Comparison of ENCODE assay signal across 8 mouse cellular contexts in the genomic region with DNA sequence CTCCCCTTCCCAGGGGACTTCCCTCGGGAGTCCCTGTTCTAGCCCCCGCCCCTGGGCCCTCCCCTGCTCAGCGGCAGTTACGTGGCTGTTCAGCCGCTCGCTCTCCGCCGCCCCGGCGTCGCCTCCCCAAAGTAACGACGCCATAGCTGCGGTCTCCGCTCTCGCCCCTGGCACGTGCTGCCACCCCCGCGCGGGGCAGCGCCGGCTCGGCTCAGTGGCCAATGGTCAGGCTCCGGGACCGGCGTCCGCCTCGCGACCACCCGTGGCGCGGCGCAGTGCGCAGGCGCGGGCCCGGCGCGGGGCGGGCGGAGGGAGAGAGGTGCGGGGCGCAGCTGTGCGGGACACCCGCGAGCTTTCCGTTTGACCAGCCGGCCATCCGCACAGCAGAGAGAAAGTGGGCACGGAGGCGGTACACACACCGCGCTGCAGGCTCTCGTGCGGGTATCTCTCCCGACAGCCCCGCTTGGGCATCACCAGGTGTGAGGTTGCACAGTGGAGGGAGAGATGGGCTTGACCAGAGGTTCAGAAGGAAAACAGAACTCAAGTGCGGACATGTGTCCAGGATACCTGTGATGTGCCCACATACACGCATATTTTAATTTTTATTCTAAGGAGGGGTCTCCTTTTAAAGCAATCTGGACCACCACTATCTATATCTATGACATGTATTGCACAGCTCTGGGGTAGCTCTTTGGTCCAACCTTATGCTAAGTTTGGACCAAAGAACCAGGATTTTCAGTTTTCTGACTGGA. TPM values are rescaled to one million over a fixed set of nuclear protein-coding genes. Genes with fewer than 3 reads are reported as not detected.
DNase-seq lines count a peak whose midpoint lies in the region; ATAC-seq and TF ChIP-seq lines count a peak whose summit lies in the region.

Gene Ddx25 (minus strand): TSS at position 272 of the 752 bp plus-strand sequence.
Gene Pus3 (plus strand): TSS at position 339 of the 752 bp plus-strand sequence.

- peak within 1 kb of the TSS; percentile 83 for H3K4me3 ChIP-seq in heart, embryonic 10.5 days
- H3K4me3 ChIP-seq in hindbrain, embryonic 13.5 days, result peak within 1 kb of the TSS; percentile 64
- H3K4me3 ChIP-seq in myocyte, result peak within 1 kb of the TSS; percentile 42

- no peak within 1 kb of the TSS for H3ac ChIP-seq in myocyte (ENCODE audit: control insufficient read depth, insufficient read length)

- WGBS in heart, embryonic 10.5 days, result under 1% methylated on average over 56 of the region's 59 CpGs
- 2% methylated on average over 57 of the region's 59 CpGs for WGBS in hindbrain, embryonic 13.5 days

- H3K9ac ChIP-seq in hindbrain, embryonic 13.5 days, result peak within 1 kb of the TSS; percentile 80

- peaks cover 40% of the 10 kb centered on the region for H3K79me2 ChIP-seq in myocyte (ENCODE audit: control insufficient read depth, insufficient read depth)

- ATAC-seq in hindbrain, embryonic 13.5 days (ENCODE audit: low FRiP score), result peak; percentile 86

- peak within 1 kb of the TSS; percentile 88 for H3K27ac ChIP-seq in heart, embryonic 10.5 days
- peak within 1 kb of the TSS; percentile 85 for H3K27ac ChIP-seq in hindbrain, embryonic 13.5 days

- TF ChIP-seq POLR2A in myocyte (IDR thresholded peaks at IDR 0.05; ENCODE audit: insufficient read length, low read depth), result no peak

- peaks cover 15% of the 10 kb centered on the region for H3K36me3 ChIP-seq in heart, embryonic 10.5 days
- peaks cover 32% of the 10 kb centered on the region for H3K36me3 ChIP-seq in hindbrain, embryonic 13.5 days
- peaks cover 20% of the 10 kb centered on the region for H3K36me3 ChIP-seq in myocyte (ENCODE audit: control insufficient read depth, insufficient read depth)

- peak within 1 kb of the TSS; percentile 89 for H3K4me2 ChIP-seq in hindbrain, embryonic 13.5 days
- H3K4me2 ChIP-seq in myocyte (ENCODE audit: low read depth), result peak within 1 kb of the TSS; percentile 97

- intact Hi-C loops in heart, postnatal 25 days (cut with DNase I), result no loop called here
- intact Hi-C loops in left cerebral cortex, postnatal 14 days (cut with DNase I), result no loop called here

- peak; percentile 80 for DNase-seq in heart, embryonic 10.5 days (ENCODE audit: low spot score)
- no peak for DNase-seq in heart, postnatal 25 days (ENCODE audit: low spot score)
- DNase-seq in adrenal gland, adult 18-20 months (ENCODE audit: low spot score in 2 of 2), result peak; percentile 20 to 38
- DNase-seq in embryo, embryonic 11.5 days (ENCODE audit: low read depth, low spot score), result peak; percentile 45
- peak; percentile 73 to 75 for DNase-seq in left cerebral cortex, postnatal 14 days (ENCODE audit: low spot score in 2 of 2)
- peak; percentile 23 to 38 for DNase-seq in thymus, postnatal 10 days (ENCODE audit: low spot score in 2 of 2)

- H3K27me3 ChIP-seq in heart, embryonic 10.5 days (ENCODE audit: insufficient read depth, poor library complexity, severe bottlenecking), result peaks cover 12% of the 10 kb centered on the region; the same call in 1 of the 2 replicates
- peaks cover 8% of the 10 kb centered on the region for H3K27me3 ChIP-seq in hindbrain, embryonic 13.5 days
- peaks cover 31% of the 10 kb centered on the region for H3K27me3 ChIP-seq in myocyte (ENCODE audit: control insufficient read depth, insufficient read depth, insufficient read length)

- H3K9me3 ChIP-seq in heart, embryonic 10.5 days, result no peaks in the 10 kb centered on the region
- H3K9me3 ChIP-seq in hindbrain, embryonic 13.5 days, result no peaks in the 10 kb centered on the region

- H3K4me1 ChIP-seq in heart, embryonic 10.5 days, result peaks cover 11% of the 10 kb centered on the region
- H3K4me1 ChIP-seq in hindbrain, embryonic 13.5 days (replicated peaks), result peaks cover 29% of the 10 kb centered on the region

TF ChIP-seq in myocyte, 11 proteins besides CTCF, POLR2A, EP300 and RAD21:
- TF ChIP-seq TCF12 (IDR thresholded peaks at IDR 0.05; ENCODE audit: insufficient read depth, poor library complexity, severe bottlenecking) (no peak), REST (IDR thresholded peaks at IDR 0.05; ENCODE audit: insufficient read depth, insufficient read length) (no peak), TCF3 (IDR thresholded peaks at IDR 0.05; ENCODE audit: insufficient read length, low read depth) (no peak), MAX (IDR thresholded peaks at IDR 0.05; ENCODE audit: low read depth) (no peak), MYOG (IDR thresholded peaks at IDR 0.05; ENCODE audit: control insufficient read depth in 1 of 3, insufficient read depth in 1 of 3, insufficient read length in 2 of 3, low read depth in 2 of 3) (no peak), SRF (IDR thresholded peaks at IDR 0.05; ENCODE audit: control insufficient read depth, insufficient read length, low read depth) (no peak), E2F4 (IDR thresholded peaks at IDR 0.05; ENCODE audit: insufficient read depth) (no peak), POLR2AphosphoS2 (IDR thresholded peaks at IDR 0.05; ENCODE audit: insufficient read length, low read depth) (no peak), CEBPB (IDR thresholded peaks at IDR 0.05; ENCODE audit: insufficient read depth, poor library complexity, severe bottlenecking) (no peak), MYOD1 (IDR thresholded peaks at IDR 0.05; ENCODE audit: control insufficient read depth in 1 of 3, insufficient read length in 2 of 3, low read depth in 2 of 3) (no peak), USF1 (IDR thresholded peaks at IDR 0.05; ENCODE audit: low read depth) (no peak)

RNA-seq across cellular contexts. Expression of gene Ddx25, which starts in this region (rescaled TPM):
- polyA plus RNA-seq in heart, embryonic 10.5 days (2016; fragmentation: Nextera tagmentation; extraction: Ambion mirVana), result 2.8 and 3.6 TPM in 2 replicates
- total RNA-seq in heart, postnatal 25 days (2021), result not detected
- 1 to 10 TPM; 1.0 to 1.1 TPM for total RNA-seq in adrenal gland, adult 18-20 months (2021)
- 23.5 and 24.1 TPM in 2 replicates for polyA plus RNA-seq in hindbrain, embryonic 13.5 days (2015; fragmentation: Nextera tagmentation; extraction: Ambion mirVana)
- total RNA-seq in left cerebral cortex, postnatal 14 days (2021), result 10 to 100 TPM; 13.6 to 14.3 TPM
- not detected for polyA plus RNA-seq in myocyte (2012; fragmentation: generic; extraction: Trizol)

RNA-seq across cellular contexts. Expression of gene Pus3, which starts in this region (rescaled TPM):
- 15.5 and 17.3 TPM in 2 replicates for polyA plus RNA-seq in heart, embryonic 10.5 days (2016; fragmentation: Nextera tagmentation; extraction: Ambion mirVana)
- total RNA-seq in heart, postnatal 25 days (2021), result 1 to 10 TPM; 6.6 to 7.5 TPM
- total RNA-seq in adrenal gland, adult 18-20 months (2021), result 10 to 100 TPM in 1 of 2 experiments, 1 to 10 TPM in 1; 9.5 to 13.0 TPM
- polyA plus RNA-seq in hindbrain, embryonic 13.5 days (2015; fragmentation: Nextera tagmentation; extraction: Ambion mirVana), result 15.1 and 18.1 TPM in 2 replicates
- 10 to 100 TPM; 10.6 to 11.1 TPM for total RNA-seq in left cerebral cortex, postnatal 14 days (2021)
- polyA plus RNA-seq in myocyte (2012; fragmentation: generic; extraction: Trizol), result 4.2 TPM

Comparison
In these comparisons a context has a peak if more than half of its experiments do, and no peak if none do; other contexts are left out.
1. RNA of gene Ddx25 (total RNA-seq): 13.6 to 14.3 TPM in left cerebral cortex, postnatal 14 days; 1.0 to 1.1 TPM in adrenal gland, adult 18-20 months and not detected in heart, postnatal 25 days; every median in the first group is over 4 times any median in the second.
2. Peak in every context shown above with its lines, with median percentiles within 50 percentile points of each other: H3K4me3 ChIP-seq.